In the genomic region with DNA sequence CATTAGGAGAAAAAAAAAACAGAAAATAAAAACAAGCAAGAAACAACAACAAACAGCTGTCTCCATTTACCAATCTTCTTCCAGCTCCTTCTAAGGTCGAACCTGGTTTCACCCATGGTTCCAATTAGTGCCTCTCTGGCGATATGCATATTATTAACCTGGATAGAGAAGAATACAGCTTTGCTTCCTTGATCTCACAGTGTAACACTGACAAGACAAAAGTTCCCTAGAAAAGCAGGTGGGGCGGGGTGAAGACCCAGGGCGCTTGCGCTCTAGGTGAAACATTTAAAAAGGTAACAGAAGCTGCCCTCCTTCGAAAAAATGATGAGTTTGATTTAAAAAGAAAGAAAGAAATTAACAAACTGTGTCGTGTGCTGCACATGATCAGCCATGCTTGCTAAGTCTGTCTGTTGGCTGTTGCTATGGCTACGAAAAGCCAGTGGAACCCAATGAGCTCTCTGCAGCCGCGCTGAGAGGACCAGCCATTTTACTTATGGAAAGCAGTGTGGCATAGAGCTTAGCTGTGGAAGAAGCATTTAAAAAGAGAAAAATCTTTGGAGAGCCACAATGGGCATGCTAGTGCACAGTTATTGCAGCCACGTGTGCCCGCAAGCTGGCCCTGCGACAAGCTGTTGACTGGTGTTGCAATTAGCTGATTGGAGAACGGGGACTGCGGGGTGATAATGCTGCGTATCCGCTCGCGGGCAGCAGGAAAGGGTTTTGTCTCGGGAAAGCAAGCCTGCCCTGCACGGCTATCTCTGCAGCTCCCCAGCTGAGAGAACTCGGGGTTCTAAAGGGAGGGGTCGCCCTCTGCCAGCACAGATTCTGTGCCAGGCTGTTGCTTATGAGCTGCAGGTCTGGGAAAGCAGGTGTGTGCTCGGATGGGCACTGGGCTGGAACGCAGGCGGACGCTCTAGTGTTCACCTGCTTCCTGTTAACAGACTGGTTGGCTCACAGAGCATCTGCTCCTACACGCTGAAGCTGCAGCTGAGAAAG, we compare ENCODE assay signal across 8 mouse cellular contexts.
DNase-seq lines count a peak whose midpoint lies in the region; ATAC-seq and TF ChIP-seq lines count a peak whose summit lies in the region.

No protein-coding gene starts in this region.

- 2% methylated on average over 28 of the region's 28 CpGs for WGBS in heart, embryonic 13.5 days
- WGBS in liver, adult 2 months = 2% methylated on average over 28 of the region's 28 CpGs
- WGBS in neural tube, embryonic 11.5 days = under 1% methylated on average over 28 of the region's 28 CpGs

- H3K36me3 ChIP-seq in heart, embryonic 13.5 days = no peaks in the 10 kb centered on the region
- H3K36me3 ChIP-seq in liver, adult 2 months (ENCODE audit: control insufficient read depth, insufficient read depth, low read length) = no peaks in the 10 kb centered on the region
- no peaks in the 10 kb centered on the region for H3K36me3 ChIP-seq in neural tube, embryonic 11.5 days (ENCODE audit: control insufficient read depth, insufficient read depth, low read length)
- H3K36me3 ChIP-seq in testis, adult 2 months (ENCODE audit: control insufficient read depth, insufficient read depth, low read length) = no peaks in the 10 kb centered on the region

- H3K79me2 ChIP-seq in liver, adult 2 months (ENCODE audit: control insufficient read depth, insufficient read depth, low read length) = peaks cover 5% of the 10 kb centered on the region; the same call in 1 of the 2 replicates

- peak; percentile 49; the same call in 1 of the 2 replicates for TF ChIP-seq POLR2A in liver, adult 2 months (IDR thresholded peaks at IDR 0.05; ENCODE audit: extremely low read depth, insufficient read depth, low read length)
- no peak; the same call in 1 of the 2 replicates for TF ChIP-seq POLR2A in testis, adult 2 months (IDR thresholded peaks at IDR 0.05; ENCODE audit: control insufficient read depth, low read depth, low read length)

- peak overlapping the region; percentile 73 for H3K4me2 ChIP-seq in heart, embryonic 13.5 days
- peak overlapping the region; percentile 64 for H3K4me2 ChIP-seq in neural tube, embryonic 11.5 days (ENCODE audit: low read depth)

- H3K9ac ChIP-seq in heart, embryonic 13.5 days = peak overlapping the region; percentile 84
- H3K9ac ChIP-seq in liver, adult 2 months (ENCODE audit: low read depth, low read length) = peak overlapping the region; percentile 65
- peak overlapping the region; percentile 78 for H3K9ac ChIP-seq in neural tube, embryonic 11.5 days (ENCODE audit: low read length)

- no peaks in the 10 kb centered on the region for H3K9me3 ChIP-seq in heart, embryonic 13.5 days
- no peaks in the 10 kb centered on the region for H3K9me3 ChIP-seq in neural tube, embryonic 11.5 days (ENCODE audit: control insufficient read depth, low read length)

- peak; percentile 68 for DNase-seq in ovary, adult 18-20 months (ENCODE audit: low spot score)
- no peak for DNase-seq in ovary, postnatal 14 days (ENCODE audit: low spot score)
- DNase-seq in embryo, embryonic 9.5 days (ENCODE audit: extremely low spot score) = peak; percentile 81
- DNase-seq in kidney, postnatal 10 days = peak; percentile 76
- DNase-seq in liver, adult 2 months (ENCODE audit: extremely low read depth, low read depth, low spot score) = peak; percentile 82
- DNase-seq in neural tube, embryonic 11.5 days (ENCODE audit: low spot score) = peak; percentile 83

- no peaks in the 10 kb centered on the region for H3K27me3 ChIP-seq in heart, embryonic 13.5 days (replicated peaks)
- H3K27me3 ChIP-seq in liver, adult 2 months (ENCODE audit: control insufficient read depth, insufficient read depth, low read length) = no peaks in the 10 kb centered on the region
- no peaks in the 10 kb centered on the region for H3K27me3 ChIP-seq in neural tube, embryonic 11.5 days (ENCODE audit: control insufficient read depth, insufficient read depth, low read length)
- no peaks in the 10 kb centered on the region for H3K27me3 ChIP-seq in testis, adult 2 months (ENCODE audit: control insufficient read depth, insufficient read depth, low read length)

- ATAC-seq in heart, embryonic 13.5 days (ENCODE audit: extremely low read depth, insufficient number of reproducible peaks, low FRiP score, low TSS enrichment) = peak; percentile 70; the same call in 1 of the 2 replicates
- ATAC-seq in neural tube, embryonic 11.5 days (ENCODE audit: insufficient read depth, low FRiP score, low TSS enrichment) = peak; percentile 92

- peak overlapping the region; percentile 68 for H3K4me3 ChIP-seq in heart, embryonic 13.5 days
- peak overlapping the region; percentile 63 for H3K4me3 ChIP-seq in liver, adult 2 months (ENCODE audit: insufficient read depth, low read depth, low read length)
- H3K4me3 ChIP-seq in neural tube, embryonic 11.5 days (ENCODE audit: low read depth, low read length) = peak overlapping the region; percentile 67
- H3K4me3 ChIP-seq in testis, adult 2 months (ENCODE audit: control insufficient read depth, low read depth, low read length) = peak overlapping the region; percentile 87

- TF ChIP-seq CTCF in liver, adult 2 months (IDR thresholded peaks at IDR 0.05; ENCODE audit: low read depth, low read length) = no peak
- TF ChIP-seq CTCF in testis, adult 2 months (IDR thresholded peaks at IDR 0.05; ENCODE audit: control insufficient read depth, insufficient read depth, insufficient replicate concordance, low read depth, low read length) = no peak

- peak overlapping the region; percentile 92 for H3K27ac ChIP-seq in heart, embryonic 13.5 days (replicated peaks)
- H3K27ac ChIP-seq in liver, adult 2 months (replicated peaks; ENCODE audit: insufficient read depth, low read depth, low read length) = peak overlapping the region; percentile 70
- peak overlapping the region; percentile 84 for H3K27ac ChIP-seq in neural tube, embryonic 11.5 days (ENCODE audit: low read depth, low read length)
- peak overlapping the region; percentile 54 for H3K27ac ChIP-seq in testis, adult 2 months (ENCODE audit: control insufficient read depth, insufficient read depth, low read depth, low read length)

- peaks cover 3% of the 10 kb centered on the region for H3K4me1 ChIP-seq in heart, embryonic 13.5 days
- peaks cover 16% of the 10 kb centered on the region for H3K4me1 ChIP-seq in liver, adult 2 months (ENCODE audit: control insufficient read depth, insufficient read depth, low read length)
- peaks cover 3% of the 10 kb centered on the region; the same call in 1 of the 2 replicates for H3K4me1 ChIP-seq in neural tube, embryonic 11.5 days (ENCODE audit: control insufficient read depth, insufficient read depth, low read length)
- H3K4me1 ChIP-seq in testis, adult 2 months (ENCODE audit: control insufficient read depth, insufficient read depth, low read length) = peaks cover 6% of the 10 kb centered on the region
